Mouse (Mus musculus): ENCODE measurements around the gene Drc3.

The Drc3 gene

DNA sequence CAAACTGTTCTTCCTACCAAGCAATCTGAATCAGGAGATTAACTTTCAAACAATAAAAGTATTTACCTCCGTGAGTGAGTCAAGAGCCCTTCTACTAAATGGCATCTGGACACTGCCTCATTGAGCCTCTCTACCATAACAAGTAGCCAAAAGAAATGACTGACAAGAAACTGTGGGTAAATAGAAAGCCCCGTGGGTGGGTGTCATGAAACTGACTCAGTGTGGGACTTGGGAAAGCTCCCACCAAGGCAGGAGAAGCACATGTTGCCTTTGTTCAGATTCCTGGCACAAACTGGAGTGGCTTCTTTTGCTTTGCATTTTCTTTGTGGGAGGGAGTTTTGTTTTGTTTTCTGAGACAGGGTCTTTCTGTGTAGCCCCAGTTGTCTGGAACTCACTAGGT, 17.4 kb upstream of the Drc3 start:
- in situ Hi-C loops (cut with MboI, MseI): no loop called here

DNA sequence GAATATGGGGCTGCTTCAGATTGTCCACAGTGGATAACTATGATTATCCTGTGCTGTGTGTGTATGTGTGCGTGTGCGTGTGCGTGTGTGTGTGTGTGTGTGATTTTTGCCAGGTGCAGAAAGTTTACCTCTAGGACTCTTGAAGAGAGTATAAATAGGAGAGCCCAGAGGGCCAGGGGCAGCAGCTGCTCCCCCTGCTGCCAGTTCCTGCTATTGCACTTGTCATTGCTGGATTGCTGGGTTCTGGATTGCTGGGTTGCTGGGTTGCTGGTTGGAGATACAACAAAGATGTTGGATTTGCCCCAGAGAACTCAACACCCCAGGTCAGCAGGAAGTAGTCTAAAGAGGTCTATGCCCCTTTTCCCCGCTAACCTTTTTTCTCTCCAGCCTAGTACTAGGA, 14.8 kb upstream of the Drc3 start:
- in situ Hi-C loops (cut with MboI, MseI): no loop called here

DNA sequence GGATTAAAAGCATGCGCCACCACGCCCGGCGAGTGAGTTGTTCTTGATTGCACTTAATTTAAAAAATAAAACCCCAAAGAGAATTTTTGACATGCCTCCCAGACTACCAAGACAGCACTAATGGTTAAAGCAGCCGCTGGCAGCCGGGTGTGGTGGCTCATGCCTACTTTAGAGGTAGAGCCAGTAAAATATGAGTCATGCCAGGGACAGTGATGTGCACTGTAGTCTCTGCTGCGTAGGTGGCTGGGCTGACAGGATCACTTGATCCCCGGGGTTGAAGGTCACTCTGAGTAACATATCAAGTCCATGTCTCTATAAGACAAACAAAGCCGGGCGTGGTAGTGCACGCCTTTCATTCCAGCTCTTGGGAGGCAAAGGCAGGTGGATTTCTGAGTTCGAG, 13.8 kb upstream of the Drc3 start:
- in situ Hi-C loops (cut with MboI, MseI): no loop called here

- in situ Hi-C loops (cut with MboI, MseI): no loop called here
Measured at GRCm38 (mm10) chr11:60345868-60346267, 7.3 kb upstream of the Drc3 start.

DNA sequence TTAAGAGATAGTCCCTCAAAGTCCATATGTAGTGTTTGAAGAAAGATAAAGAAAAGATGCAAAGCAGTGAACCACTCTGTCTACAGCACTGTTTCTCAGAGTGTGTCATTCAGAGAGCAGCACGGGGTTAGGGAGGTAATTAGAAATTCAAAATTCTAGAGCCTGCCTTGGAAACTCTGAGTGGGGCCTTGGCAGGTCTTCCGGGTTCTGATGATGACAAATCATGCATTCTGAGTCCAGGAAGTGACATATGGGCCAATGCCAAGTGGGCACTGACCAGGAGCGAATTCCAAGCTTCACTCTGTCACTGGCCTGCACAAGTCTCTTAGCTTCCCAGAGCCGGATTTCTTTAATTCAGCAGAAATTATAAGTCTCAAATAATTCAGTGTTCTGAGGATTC, 6.6 kb upstream of the Drc3 start:
- in situ Hi-C loops (cut with MboI, MseI): no loop called here

DNA sequence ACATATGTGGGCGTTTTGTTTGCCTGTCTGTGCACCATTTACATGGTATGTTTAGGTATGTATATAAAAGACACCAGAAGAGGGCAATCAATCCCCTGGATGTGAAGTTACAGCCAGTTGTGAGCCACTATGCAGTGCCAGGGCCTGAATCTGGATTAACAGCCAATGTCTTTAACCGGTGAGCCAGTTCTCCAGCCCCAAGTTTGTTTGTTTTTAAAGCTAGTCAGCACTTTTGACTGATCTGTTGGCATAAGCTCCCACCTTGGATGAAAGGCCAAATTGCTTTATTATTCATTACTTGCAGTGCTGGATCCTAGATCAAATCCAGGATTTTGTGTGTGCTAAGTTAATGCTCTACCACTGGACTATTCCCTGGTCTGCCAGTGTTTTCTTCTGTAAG, 1.7 kb upstream of the Drc3 start:
- in situ Hi-C loops (cut with MboI, MseI): loop anchor here (10.0 kb wide), 1 partner anchor 63 kb away; the partner anchor contains the start of genes Atpaf2 and Gid4

DNA sequence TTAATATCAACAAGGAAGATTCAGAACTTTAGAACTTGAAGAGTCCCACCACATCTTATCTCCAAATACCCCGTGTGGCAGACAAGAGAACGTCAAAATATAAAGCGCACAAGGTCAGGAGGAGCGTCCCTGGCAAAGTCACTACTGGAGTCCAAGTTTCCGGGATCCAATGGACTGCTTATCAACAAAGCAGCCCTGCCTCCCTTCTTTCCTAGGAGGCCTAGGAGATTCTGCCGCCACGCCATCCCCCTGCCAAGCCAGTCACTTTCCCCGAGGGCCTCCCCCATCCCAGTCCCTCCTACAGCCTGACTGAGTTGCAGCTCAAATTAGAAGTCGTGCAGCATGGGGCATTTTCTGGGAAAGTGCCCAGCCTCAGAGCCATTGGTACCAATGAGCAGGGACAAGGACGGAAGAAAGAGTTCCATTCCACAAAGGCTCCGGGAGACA, 1.2 kb upstream of the Drc3 start:
- in situ Hi-C loops (cut with MboI, MseI): loop anchor here (10.0 kb wide), 1 partner anchor 63 kb away; the partner anchor contains the start of genes Atpaf2 and Gid4

DNA sequence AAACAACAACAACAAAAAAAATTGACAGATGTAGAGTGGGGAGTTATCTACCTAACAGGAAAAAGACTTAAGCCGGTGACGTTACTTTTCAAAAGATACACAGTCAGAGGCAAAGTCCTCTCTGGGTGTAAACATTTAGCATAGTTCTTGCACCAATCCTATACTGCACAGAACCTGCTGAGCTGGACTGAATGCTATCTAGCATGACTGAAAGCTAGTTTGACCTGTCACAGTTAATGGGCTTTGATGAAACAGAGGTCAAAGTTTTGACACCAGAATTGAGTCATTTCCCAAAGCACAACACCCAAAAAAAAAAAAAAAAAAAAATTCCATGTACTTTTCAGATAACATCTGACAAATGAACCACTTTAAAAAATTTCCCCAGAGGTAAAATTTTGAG, 2.8 kb downstream of the Drc3 start:
- in situ Hi-C loops (cut with MboI, MseI): loop anchor here (10.0 kb wide), 1 partner anchor 59 kb away; the partner anchor contains the start of genes Atpaf2 and Gid4

DNA sequence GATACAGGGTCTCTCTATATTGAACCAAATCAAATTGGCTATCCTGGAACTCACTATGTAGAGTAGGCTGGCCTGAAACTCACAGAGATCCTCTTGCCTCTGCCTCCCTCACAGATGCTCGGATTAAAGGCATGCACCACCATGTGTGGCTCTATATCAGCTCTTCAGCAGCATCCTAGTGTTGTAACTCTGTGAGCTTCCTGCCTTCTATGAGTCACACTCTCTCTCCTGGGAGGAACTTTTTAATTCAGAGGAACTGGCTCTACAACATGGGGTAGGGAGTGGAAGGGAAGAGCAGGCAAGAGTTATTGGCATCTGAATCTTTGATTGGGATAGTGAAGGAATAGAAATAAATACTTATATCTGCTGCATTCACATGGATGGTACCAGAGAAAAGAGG, 4.0 kb downstream of the Drc3 start:
- in situ Hi-C loops (cut with MboI, MseI): loop anchor here (10.0 kb wide), 1 partner anchor 58 kb away; the partner anchor contains the start of genes Atpaf2 and Gid4

GRCm38 (mm10) chr11:60358548-60358947, 5.4 kb downstream of the Drc3 start:
- in situ Hi-C loops (cut with MboI, MseI): loop anchor here (10.0 kb wide), 1 partner anchor 56 kb away; the partner anchor contains the start of genes Atpaf2 and Gid4

- in situ Hi-C loops (cut with MboI, MseI): loop anchor here (10.0 kb wide), 1 partner anchor 56 kb away; the partner anchor contains the start of genes Atpaf2 and Gid4
Measured at GRCm38 (mm10) chr11:60359138-60359537, 6.0 kb downstream of the Drc3 start.

DNA sequence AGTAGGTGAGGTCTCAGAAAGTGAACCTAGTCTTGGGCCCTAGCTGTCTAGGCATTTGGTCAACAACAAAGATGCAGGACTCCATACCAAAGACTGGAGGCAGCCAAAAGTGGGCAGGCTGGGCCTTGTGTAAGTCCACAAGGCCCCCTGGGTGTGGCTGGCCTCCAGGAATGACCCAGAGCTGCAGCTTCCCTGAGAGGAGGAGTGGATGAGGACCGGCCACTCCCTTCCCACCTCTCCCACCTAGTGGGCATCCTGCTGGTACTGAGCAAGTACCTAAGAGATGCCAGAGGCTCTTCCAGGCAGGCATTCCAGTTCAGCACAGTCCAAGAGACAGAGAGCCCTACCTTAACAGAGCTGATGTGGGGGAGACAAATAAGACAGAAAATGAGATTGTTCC, 6.8 kb downstream of the Drc3 start:
- in situ Hi-C loops (cut with MboI, MseI): loop anchor here (10.0 kb wide), 1 partner anchor 55 kb away; the partner anchor contains the start of genes Atpaf2 and Gid4

- in situ Hi-C loops (cut with MboI, MseI): no loop called here
Measured at GRCm38 (mm10) chr11:60360631-60361201, 7.6 kb downstream of the Drc3 start.

- in situ Hi-C loops (cut with MboI, MseI): no loop called here
Measured at GRCm38 (mm10) chr11:60366239-60367019, 13.3 kb downstream of the Drc3 start.

DNA sequence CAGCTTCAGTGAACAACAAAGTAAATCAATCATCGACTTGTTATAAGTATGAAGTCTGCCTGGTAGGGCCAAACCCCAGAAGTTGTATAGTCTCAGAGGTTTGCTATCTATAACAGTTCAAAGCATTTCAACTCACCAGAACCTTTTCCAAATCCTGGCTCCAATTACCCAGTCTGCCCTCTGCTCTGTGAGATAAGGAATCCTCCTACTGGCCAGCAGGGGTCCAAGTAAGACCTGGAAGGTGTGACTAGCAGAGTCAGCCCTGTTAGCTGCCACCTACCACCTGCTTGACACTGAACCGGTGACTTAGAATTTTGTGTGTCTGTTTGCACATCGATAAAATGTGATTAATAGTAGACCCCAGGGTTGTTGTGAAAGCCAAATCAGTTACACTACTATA, 14.1 kb downstream of the Drc3 start:
- in situ Hi-C loops (cut with MboI, MseI): no loop called here

DNA sequence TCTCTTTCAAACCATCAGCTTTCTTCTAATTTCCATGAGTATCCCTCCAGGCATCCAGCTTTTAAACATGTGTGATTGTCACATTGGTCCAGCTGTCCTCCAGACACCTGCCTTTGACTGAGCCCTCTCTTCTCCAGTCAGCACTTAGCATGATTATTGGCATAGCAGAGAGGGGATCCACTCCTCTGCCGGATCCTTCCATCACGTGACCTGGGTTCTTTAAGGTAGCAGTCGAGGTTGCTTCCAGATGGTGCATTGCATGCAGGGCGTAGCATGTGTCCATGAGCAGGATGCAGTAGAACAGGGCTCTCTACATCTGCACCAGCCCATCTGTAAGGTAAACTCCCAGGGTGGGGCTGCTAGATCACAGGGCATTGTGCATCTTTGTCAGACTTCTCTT, 15.8 kb downstream of the Drc3 start:
- in situ Hi-C loops (cut with MboI, MseI): no loop called here

GRCm38 (mm10) chr11:60369448-60369847, 16.3 kb downstream of the Drc3 start:
- in situ Hi-C loops (cut with MboI, MseI): no loop called here

GRCm38 (mm10) chr11:60370431-60370830, 17.3 kb downstream of the Drc3 start:
- in situ Hi-C loops (cut with MboI, MseI): no loop called here

GRCm38 (mm10) chr11:60374481-60374880, 21.4 kb downstream of the Drc3 start:
- in situ Hi-C loops (cut with MboI, MseI): no loop called here

DNA sequence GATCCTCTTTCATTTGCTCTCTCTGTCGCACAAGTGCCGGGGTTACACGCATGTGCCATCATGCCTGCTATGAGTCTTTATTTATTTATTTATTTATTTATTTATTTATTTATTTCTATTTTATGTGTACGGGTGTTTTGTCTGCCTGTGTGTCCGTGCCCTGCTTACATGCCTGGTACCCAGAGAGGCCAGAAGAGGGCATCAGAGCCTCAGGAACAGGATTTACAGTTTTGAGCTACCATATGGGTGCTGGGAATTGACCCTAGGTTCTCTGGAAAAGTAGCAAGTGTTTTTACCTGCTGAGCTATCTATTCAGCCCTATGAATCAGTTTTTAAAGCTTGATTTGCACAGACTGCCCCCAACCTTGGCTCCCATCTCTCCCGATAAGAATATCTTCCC, 30.4 kb downstream of the Drc3 start:
- in situ Hi-C loops (cut with MboI, MseI): no loop called here

GRCm38 (mm10) chr11:60384762-60385421, 31.8 kb downstream of the Drc3 start:
- in situ Hi-C loops (cut with MboI, MseI): no loop called here

DNA sequence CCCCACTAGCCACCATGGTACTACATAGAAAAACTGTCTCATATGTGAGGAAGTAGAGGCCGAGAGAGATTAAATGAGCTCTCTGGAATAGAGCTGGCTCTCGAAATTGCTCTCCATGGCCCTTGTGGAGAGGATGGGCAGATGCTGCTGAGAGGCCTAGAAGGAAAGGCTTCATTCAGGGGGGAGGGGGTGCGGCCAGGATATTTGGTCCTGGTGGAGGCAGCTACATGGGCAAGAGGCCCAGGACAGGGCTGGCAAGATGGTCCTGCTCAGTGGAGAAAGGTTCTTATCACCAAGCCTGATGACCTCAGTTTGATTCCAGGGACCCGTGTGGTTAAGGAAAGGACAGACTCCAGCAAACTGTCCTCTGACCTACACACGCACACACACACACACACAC, 32.8 kb downstream of the Drc3 start:
- in situ Hi-C loops (cut with MboI, MseI): no loop called here
